Mouse (Mus musculus) C2C12 (cell line): ENCODE measurements around the gene Slc12a5.

ENCODE experiments used
- CTCF ChIP-seq: IDR thresholded peaks from one replicate; pipeline ENCODE4 v1.5.1; 2011; ENCODE audit not compliant: control insufficient read depth, insufficient read depth, insufficient read length
- MAX ChIP-seq: IDR thresholded peaks from one replicate; pipeline ENCODE4 v1.6.1; 2011; ENCODE audit warnings: mild to moderate bottlenecking, control low read depth
- USF1 ChIP-seq: IDR thresholded peaks from one replicate; pipeline ENCODE4 v1.6.1; 2011; ENCODE audit warnings: low read depth, mild to moderate bottlenecking, control low read depth, moderate library complexity

GRCm38 (mm10) chr2:165007986-165008385, 47.4 kb downstream of the Slc12a5 start:
- TF ChIP-seq MAX (no peak), CTCF (no peak), USF1 (no peak)
